Mouse (Mus musculus) cortical plate, adult 2 months (tissue): ENCODE measurements around the gene Asic2. TPM values are rescaled to one million over a fixed set of nuclear protein-coding genes. Genes with fewer than 3 reads are reported as not detected.

Experiments used
- H3K27ac ChIP-seq: fragments of 200-500 bp; 2 replicates; pipeline ENCODE4 v1.5.1; 2012; ENCODE audit warnings: low read length, control low read depth, inconsistent platforms; ENCODE audit not compliant: insufficient read depth
- H3K4me1 ChIP-seq: fragments of 200-500 bp; 2 replicates; pipeline ENCODE4 v1.6.1; 2011; ENCODE audit warnings: low read length; ENCODE audit not compliant: control insufficient read depth, insufficient read depth
- H3K4me3 ChIP-seq: fragments of 200-500 bp; 2 replicates; pipeline ENCODE4 v1.5.1; 2011; ENCODE audit warnings: mild to moderate bottlenecking, low read length, control low read depth; ENCODE audit not compliant: insufficient read depth
- CTCF ChIP-seq: fragments of 200-500 bp; IDR thresholded peaks from 2 replicates; pipeline ENCODE4 v1.5.1; 2011; ENCODE audit warnings: mild to moderate bottlenecking, control low read depth, low read length; ENCODE audit not compliant: insufficient read depth; ENCODE audit errors: extremely low read depth
- POLR2A ChIP-seq: fragments of 200-500 bp; IDR thresholded peaks from 2 replicates; pipeline ENCODE4 v1.6.1; 2011; ENCODE audit warnings: mild to moderate bottlenecking, low read length, control low read depth; ENCODE audit not compliant: insufficient read depth; ENCODE audit errors: extremely low read depth
- polyA plus RNA-seq: library from polyadenylated mRNA; depleted of rRNA; stranded (reverse); fragments of >200 nt; gene quantifications from 2 replicates; pipeline ENCODE4 v1.2.3, GENCODE M21; 2012

The Asic2 gene
- polyA plus RNA-seq, 1 experiment, result 51.8 TPM

DNA sequence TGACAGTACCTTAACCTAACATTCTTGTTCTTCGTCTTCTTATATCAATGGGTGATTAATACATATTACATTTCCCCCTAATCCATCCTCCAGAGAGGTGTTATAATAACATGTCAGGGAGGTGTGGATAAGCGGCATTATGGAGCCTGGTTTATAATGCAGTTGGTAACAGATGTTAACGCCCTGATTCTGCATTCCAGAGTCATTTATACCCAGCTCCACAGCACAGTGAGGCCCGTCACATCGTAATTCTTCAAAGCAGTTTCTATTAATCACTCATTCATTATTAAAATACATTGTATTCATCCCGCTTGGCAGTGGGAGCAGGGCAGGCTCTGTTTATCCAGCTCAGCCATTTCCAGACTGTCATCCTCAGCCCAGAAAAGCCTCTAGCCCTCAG, 52.8 kb downstream of the Asic2 start:
- no peak for TF ChIP-seq CTCF
- TF ChIP-seq POLR2A, result no peak
- Histone ChIP-seq H3K27ac (no peak overlapping the region), H3K4me1 (no peaks in the 10 kb centered on the region; the same call in 1 of the 2 replicates), H3K4me3 (no peak overlapping the region)

- no peak for TF ChIP-seq POLR2A
- TF ChIP-seq CTCF, result no peak
- Histone ChIP-seq H3K4me3 (no peak overlapping the region), H3K27ac (no peak overlapping the region), H3K4me1 (no peaks in the 10 kb centered on the region; the same call in 1 of the 2 replicates)
These were observed 55.2 kb downstream of the Asic2 start for GRCm38 (mm10) chr11:81913071-81913470.

- no peak overlapping the region for H3K4me3 ChIP-seq
- H3K27ac ChIP-seq, result no peak overlapping the region
- peaks cover 2% of the 10 kb centered on the region for H3K4me1 ChIP-seq
- TF ChIP-seq CTCF (no peak), POLR2A (no peak)
These were observed 58.8 kb downstream of the Asic2 start for GRCm38 (mm10) chr11:81909397-81909894.

- Histone ChIP-seq H3K27ac (no peak overlapping the region), H3K4me3 (no peak overlapping the region), H3K4me1 (peaks cover 2% of the 10 kb centered on the region)
- TF ChIP-seq POLR2A (no peak), CTCF (no peak)
These were observed 59.5 kb downstream of the Asic2 start for GRCm38 (mm10) chr11:81908760-81909159.

DNA sequence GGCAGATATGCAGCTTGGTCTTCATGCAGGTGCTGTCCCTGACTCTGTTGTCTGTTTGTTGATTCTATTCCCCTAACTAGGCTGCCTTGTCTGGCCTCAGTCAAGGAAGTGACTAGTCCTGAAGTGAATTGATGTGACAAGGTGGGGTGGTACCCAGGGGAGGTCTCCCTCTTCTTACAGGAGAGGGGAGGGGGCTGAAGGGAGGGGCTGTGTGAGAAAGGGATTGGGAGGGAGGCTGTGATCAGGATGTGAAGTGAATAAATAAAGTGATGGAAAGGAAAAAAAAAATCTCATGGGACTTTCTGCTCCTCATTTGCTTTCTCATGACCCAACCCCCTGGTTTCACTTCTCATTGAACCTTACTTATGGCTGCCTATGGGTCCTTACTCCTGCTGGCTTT, 65.9 kb downstream of the Asic2 start:
- TF ChIP-seq POLR2A, result no peak
- Histone ChIP-seq H3K4me3 (no peak overlapping the region), H3K4me1 (peaks cover 8% of the 10 kb centered on the region), H3K27ac (no peak overlapping the region)

DNA sequence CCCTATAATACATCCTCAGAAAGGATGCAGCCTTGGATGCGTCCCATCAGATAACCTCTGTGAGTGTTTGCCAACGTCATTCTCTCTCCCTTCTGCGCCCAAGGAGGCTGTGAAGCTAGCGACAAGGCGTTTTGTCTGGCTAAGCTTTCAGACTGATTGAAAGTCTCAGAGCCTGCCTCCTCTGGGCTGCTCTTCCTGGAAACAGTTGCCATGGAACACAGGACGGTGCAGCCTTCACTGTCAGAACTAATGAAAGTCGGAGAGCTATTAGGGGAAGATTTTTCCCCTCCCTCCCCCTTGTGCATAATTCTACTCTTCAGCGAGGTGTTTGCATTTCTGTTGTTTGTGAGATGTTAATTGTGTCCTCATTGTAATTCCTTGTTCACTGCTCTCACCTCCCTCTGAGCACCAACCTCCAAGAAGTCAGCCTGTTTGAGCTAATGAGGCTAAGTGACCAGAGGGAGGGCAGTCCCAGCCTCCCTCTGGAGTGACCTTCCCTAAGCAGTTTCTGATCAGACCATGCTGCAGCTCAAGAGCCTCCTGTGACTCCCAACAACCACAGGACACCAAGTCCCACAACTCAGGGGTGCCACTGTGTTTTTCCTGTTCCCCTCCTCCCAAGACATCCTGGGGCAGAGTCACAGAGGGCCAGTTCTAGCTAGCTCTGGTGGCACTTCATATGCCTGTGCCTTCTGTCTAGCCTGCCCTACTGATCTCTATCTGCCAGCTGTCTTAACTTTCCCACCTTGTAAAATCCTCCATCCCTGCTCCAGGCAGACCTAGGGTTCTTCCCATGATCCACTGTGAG, 70.5 kb downstream of the Asic2 start:
- Histone ChIP-seq H3K27ac (no peak overlapping the region), H3K4me1 (peaks cover 8% of the 10 kb centered on the region), H3K4me3 (no peak overlapping the region)
- no peak for TF ChIP-seq CTCF
- TF ChIP-seq POLR2A, result peak; percentile 19; the same call in 1 of the 2 replicates

DNA sequence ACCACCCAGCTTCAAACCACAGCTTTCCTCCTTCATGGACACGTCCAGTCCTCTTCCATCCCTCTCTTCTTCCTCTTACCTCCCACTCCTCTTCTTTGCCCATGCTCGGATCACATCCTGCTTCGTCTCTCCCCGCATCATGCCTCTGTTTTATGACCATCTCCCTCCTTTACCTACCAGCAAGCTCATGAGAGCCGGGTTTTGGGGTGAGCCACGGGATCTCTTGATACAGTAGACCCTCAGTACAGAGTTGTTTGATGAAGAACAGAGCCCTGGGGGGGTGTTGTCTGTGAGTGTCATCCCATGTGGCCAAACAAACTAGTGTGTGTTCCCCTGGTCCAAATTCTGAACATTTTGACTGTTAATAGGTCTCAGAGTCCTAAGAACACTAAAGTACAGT, 71.7 kb downstream of the Asic2 start:
- H3K27ac ChIP-seq, result no peak overlapping the region
- TF ChIP-seq POLR2A (no peak), CTCF (no peak)
- H3K4me3 ChIP-seq, result no peak overlapping the region
- H3K4me1 ChIP-seq, result peaks cover 8% of the 10 kb centered on the region

DNA sequence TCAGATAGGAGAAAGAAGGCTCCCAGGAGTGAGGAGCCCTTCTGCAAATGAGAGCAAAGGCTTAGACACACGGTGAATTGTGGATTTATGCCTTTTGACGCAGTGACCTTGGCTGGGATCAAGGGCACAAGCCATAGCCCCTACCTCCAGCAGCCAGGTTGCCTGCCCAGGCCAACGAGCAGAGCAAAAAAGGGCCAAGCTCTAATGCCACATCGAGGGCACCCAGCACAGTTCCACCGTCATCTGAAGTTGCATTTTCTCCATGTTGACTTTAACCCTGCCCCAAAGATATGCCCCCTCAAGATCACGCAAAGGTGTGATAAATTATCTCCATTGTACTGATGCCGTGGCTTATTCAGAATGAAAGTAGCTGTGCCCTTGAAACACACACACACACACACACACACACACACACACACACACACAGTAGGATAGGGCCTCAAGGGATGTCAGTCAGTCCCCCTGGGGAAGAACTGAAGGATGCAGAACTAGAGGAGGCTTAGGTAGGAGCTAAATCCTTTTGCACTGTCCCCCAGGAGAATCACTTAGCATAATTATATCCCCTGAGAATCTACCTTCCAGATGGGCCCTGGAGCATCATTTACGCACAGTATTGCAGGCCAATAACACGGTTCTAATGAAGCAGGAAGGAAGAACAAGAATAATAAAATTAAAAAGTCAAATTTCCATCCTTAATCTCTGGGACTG, 96.6 kb downstream of the Asic2 start:
- TF ChIP-seq POLR2A, result no peak
- TF ChIP-seq CTCF, result no peak
- Histone ChIP-seq H3K27ac (no peak overlapping the region), H3K4me3 (no peak overlapping the region), H3K4me1 (no peaks in the 10 kb centered on the region)

- no peak overlapping the region for H3K4me3 ChIP-seq
- H3K27ac ChIP-seq, result no peak overlapping the region
- TF ChIP-seq CTCF, result no peak
- peaks cover 7% of the 10 kb centered on the region for H3K4me1 ChIP-seq
These were observed 102.4 kb downstream of the Asic2 start for GRCm38 (mm10) chr11:81865661-81866382.
